Mouse (Mus musculus): ENCODE measurements at regions not wholly inside any gene's neighbourhood (a gene's known extent, or its start where the extent isn't known, plus 50 kb on each side); places are given as distances from the start of the nearest gene placed in this dataset.

- DNase-seq (ENCODE audit: low read depth): peak; percentile 44
- TF ChIP-seq CTCF (IDR thresholded peaks at IDR 0.05; ENCODE audit: borderline replicate concordance, extremely low read depth, insufficient read depth, insufficient read length) (peak; percentile 21; the same call in 1 of the 2 replicates), POLR2A (IDR thresholded peaks at IDR 0.05; ENCODE audit: borderline replicate concordance, extremely low read depth, insufficient read depth, insufficient read length, poor library complexity, severe bottlenecking) (no peak)
Observed at GRCm38 (mm10) chr16:76899083-76899482, 114.4 kb upstream of the Usp25 start.

GRCm38 (mm10) chr16:76896305-76896704 lies 117.2 kb upstream of the Usp25 start:
- peak; percentile 56 for DNase-seq (ENCODE audit: low read depth)
- TF ChIP-seq CTCF (IDR thresholded peaks at IDR 0.05; ENCODE audit: borderline replicate concordance, extremely low read depth, insufficient read depth, insufficient read length) (no peak), POLR2A (IDR thresholded peaks at IDR 0.05; ENCODE audit: borderline replicate concordance, extremely low read depth, insufficient read depth, insufficient read length, poor library complexity, severe bottlenecking) (no peak)

- no peak for DNase-seq (ENCODE audit: low read depth)
- TF ChIP-seq CTCF (IDR thresholded peaks at IDR 0.05; ENCODE audit: borderline replicate concordance, extremely low read depth, insufficient read depth, insufficient read length) (no peak), POLR2A (IDR thresholded peaks at IDR 0.05; ENCODE audit: borderline replicate concordance, extremely low read depth, insufficient read depth, insufficient read length, poor library complexity, severe bottlenecking) (no peak)
Observed at GRCm38 (mm10) chr16:76895781-76896180, 117.7 kb upstream of the Usp25 start.

- DNase-seq (ENCODE audit: low read depth): no peak
- TF ChIP-seq CTCF (IDR thresholded peaks at IDR 0.05; ENCODE audit: borderline replicate concordance, extremely low read depth, insufficient read depth, insufficient read length): no peak
- TF ChIP-seq POLR2A (IDR thresholded peaks at IDR 0.05; ENCODE audit: borderline replicate concordance, extremely low read depth, insufficient read depth, insufficient read length, poor library complexity, severe bottlenecking): no peak
Observed at GRCm38 (mm10) chr16:76878576-76878975, 134.9 kb upstream of the Usp25 start.

- peak; percentile 26 for DNase-seq (ENCODE audit: low read depth)
Observed at GRCm38 (mm10) chr16:76875397-76876018, 138.0 kb upstream of the Usp25 start.

GRCm38 (mm10) chr16:76866465-76866802 lies 147.1 kb upstream of the Usp25 start:
- DNase-seq (ENCODE audit: low read depth): no peak
- TF ChIP-seq POLR2A (IDR thresholded peaks at IDR 0.05; ENCODE audit: borderline replicate concordance, extremely low read depth, insufficient read depth, insufficient read length, poor library complexity, severe bottlenecking) (no peak), CTCF (IDR thresholded peaks at IDR 0.05; ENCODE audit: borderline replicate concordance, extremely low read depth, insufficient read depth, insufficient read length) (no peak)

More at GRCm38 (mm10) chr16:76875397-76876018, 138.0 kb upstream of the Usp25 start:
- no peak for TF ChIP-seq CTCF (IDR thresholded peaks at IDR 0.05; ENCODE audit: borderline replicate concordance, extremely low read depth, insufficient read depth, insufficient read length)
- no peak for TF ChIP-seq POLR2A (IDR thresholded peaks at IDR 0.05; ENCODE audit: borderline replicate concordance, extremely low read depth, insufficient read depth, insufficient read length, poor library complexity, severe bottlenecking)

- DNase-seq (ENCODE audit: low read depth): peak; percentile 89
- no peak for TF ChIP-seq POLR2A (IDR thresholded peaks at IDR 0.05; ENCODE audit: borderline replicate concordance, extremely low read depth, insufficient read depth, insufficient read length, poor library complexity, severe bottlenecking)
- peak; percentile 45; the same call in 1 of the 2 replicates for TF ChIP-seq CTCF (IDR thresholded peaks at IDR 0.05; ENCODE audit: borderline replicate concordance, extremely low read depth, insufficient read depth, insufficient read length)
Observed at GRCm38 (mm10) chr16:76865731-76866464, 147.6 kb upstream of the Usp25 start.

GRCm38 (mm10) chr16:76864392-76864791 lies 149.1 kb upstream of the Usp25 start:
- TF ChIP-seq POLR2A (IDR thresholded peaks at IDR 0.05; ENCODE audit: borderline replicate concordance, extremely low read depth, insufficient read depth, insufficient read length, poor library complexity, severe bottlenecking) (no peak), CTCF (IDR thresholded peaks at IDR 0.05; ENCODE audit: borderline replicate concordance, extremely low read depth, insufficient read depth, insufficient read length) (no peak)
- no peak for DNase-seq (ENCODE audit: low read depth)

- no peak for DNase-seq (ENCODE audit: low read depth)
Observed at GRCm38 (mm10) chr16:76855797-76856196, 157.7 kb upstream of the Usp25 start.

GRCm38 (mm10) chr16:76851396-76851795 lies 162.1 kb upstream of the Usp25 start:
- TF ChIP-seq CTCF (IDR thresholded peaks at IDR 0.05; ENCODE audit: borderline replicate concordance, extremely low read depth, insufficient read depth, insufficient read length): no peak
- TF ChIP-seq POLR2A (IDR thresholded peaks at IDR 0.05; ENCODE audit: borderline replicate concordance, extremely low read depth, insufficient read depth, insufficient read length, poor library complexity, severe bottlenecking): no peak
- no peak for DNase-seq (ENCODE audit: low read depth)

More at GRCm38 (mm10) chr16:76855797-76856196, 157.7 kb upstream of the Usp25 start:
- TF ChIP-seq CTCF (IDR thresholded peaks at IDR 0.05; ENCODE audit: borderline replicate concordance, extremely low read depth, insufficient read depth, insufficient read length): no peak
- TF ChIP-seq POLR2A (IDR thresholded peaks at IDR 0.05; ENCODE audit: borderline replicate concordance, extremely low read depth, insufficient read depth, insufficient read length, poor library complexity, severe bottlenecking): no peak

- TF ChIP-seq CTCF (IDR thresholded peaks at IDR 0.05; ENCODE audit: borderline replicate concordance, extremely low read depth, insufficient read depth, insufficient read length): no peak
- no peak for TF ChIP-seq POLR2A (IDR thresholded peaks at IDR 0.05; ENCODE audit: borderline replicate concordance, extremely low read depth, insufficient read depth, insufficient read length, poor library complexity, severe bottlenecking)
- DNase-seq (ENCODE audit: low read depth): peak; percentile 37
Observed at GRCm38 (mm10) chr16:76837450-76837849, 176.1 kb upstream of the Usp25 start.

- DNase-seq (ENCODE audit: low read depth): peak; percentile 43
- TF ChIP-seq POLR2A (IDR thresholded peaks at IDR 0.05; ENCODE audit: borderline replicate concordance, extremely low read depth, insufficient read depth, insufficient read length, poor library complexity, severe bottlenecking) (no peak), CTCF (IDR thresholded peaks at IDR 0.05; ENCODE audit: borderline replicate concordance, extremely low read depth, insufficient read depth, insufficient read length) (no peak)
Observed at GRCm38 (mm10) chr16:76830371-76830770, 183.1 kb upstream of the Usp25 start.

Measured in brain, embryonic 14.5 days (tissue).